Mouse (Mus musculus) right cerebral cortex, postnatal 10 days (tissue): Measurements from ENCODE around the gene Kctd14.
"Not testable (repeated sequence)": the region's sequence is repeated elsewhere in the genome, so short reads cannot be mapped to it uniquely, and the experiment has no call there.

Experiments used
- DNase-seq, 2 experiments: peaks; one replicate each; pipeline ENCODE4 v3.0.0; 2021; ENCODE audit warnings: low spot score in 2 of 2

Gene Kctd14

DNA sequence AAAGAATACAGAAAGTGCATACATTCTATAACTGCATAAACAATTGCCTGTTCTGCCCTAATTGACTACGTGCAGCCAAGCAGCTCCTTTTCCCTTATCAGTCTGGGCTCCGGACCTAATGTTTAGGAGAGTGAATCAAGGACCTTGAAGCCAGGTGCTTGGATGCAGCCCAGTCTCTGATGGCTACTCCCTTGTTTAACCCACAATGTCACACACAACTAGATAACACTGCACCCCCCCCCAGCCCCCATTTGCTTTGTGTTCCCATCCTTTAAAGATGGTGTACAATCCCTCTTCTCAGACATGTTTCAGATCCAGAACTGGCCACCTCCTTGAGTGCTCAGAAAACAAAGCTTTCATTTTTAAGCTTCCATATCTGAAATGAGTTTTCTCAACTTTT is at the start of gene Kctd14:
Gene Kctd14, plus strand, starts transcription at position 301 of the 400 bp plus-strand sequence.
- not testable (repeated sequence) for DNase-seq

DNA sequence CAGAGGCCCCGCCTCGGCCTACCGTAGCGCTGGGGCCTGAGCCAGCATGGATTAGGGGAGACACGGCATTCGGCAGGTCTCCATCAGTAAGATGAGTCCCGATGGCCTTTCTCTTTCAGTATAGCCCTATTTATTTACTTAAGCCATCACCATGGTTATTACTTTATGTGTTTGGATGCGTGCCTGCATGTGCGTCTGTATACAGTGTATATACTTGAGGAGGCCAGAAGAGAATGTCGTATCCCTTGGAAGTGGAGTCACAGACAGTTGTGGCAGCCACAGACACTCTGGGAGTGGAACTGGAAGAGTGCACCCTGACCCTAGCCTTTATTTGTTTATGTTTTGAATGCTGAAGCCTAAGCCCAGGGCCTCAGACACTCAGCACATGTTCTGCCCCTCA is 44.0 kb upstream of the Kctd14 start:
- no peak for DNase-seq

GRCm38 (mm10) chr7:97411106-97411505 is 40.0 kb upstream of the Kctd14 start:
- no peak for DNase-seq

DNA sequence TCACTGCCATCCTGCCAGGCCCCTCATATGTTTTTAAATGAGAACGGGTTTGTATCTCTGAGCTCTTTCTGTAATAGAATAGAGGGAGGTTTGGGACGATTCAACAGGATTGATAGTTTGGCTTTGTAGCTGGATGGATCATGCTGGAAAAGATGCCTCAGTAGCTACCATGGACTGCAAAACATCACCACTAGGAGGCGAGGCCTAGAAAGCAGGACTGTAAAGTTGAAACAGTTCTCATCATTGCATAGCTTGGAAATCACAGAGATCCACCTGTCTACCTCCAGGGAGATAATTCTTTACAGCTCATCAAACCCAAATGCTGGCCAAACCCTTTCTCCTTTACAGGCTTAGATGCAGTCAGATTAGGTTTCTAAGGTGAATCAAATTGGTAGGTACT is 39.5 kb upstream of the Kctd14 start:
- DNase-seq, result no peak

- DNase-seq, result no peak
Observed at GRCm38 (mm10) chr7:97413981-97414380, 37.1 kb upstream of the Kctd14 start.

DNA sequence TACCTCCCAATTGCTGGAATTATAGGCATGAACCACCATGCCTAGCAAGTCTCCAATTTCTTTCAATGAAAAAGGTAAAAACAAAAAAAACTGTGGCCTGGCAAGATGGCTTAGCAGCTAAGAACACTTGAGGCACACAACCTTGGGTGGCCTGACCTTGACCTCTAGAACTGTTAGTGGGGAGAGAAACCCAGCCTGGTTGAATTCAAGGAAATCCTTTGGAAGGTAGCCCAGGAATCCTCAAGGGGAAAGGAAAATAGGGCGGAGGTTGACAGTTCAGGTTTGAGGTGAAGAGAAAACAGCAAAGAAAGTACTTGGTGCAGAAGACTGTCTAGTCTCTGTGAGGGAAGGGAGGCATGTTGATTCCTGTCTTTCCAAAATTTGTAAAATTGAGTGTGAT is 36.7 kb upstream of the Kctd14 start:
- DNase-seq, result no peak

- no peak for DNase-seq
Observed at GRCm38 (mm10) chr7:97414915-97415687, 36.0 kb upstream of the Kctd14 start.

- no peak for DNase-seq
Observed at GRCm38 (mm10) chr7:97416473-97416872, 34.6 kb upstream of the Kctd14 start.

DNA sequence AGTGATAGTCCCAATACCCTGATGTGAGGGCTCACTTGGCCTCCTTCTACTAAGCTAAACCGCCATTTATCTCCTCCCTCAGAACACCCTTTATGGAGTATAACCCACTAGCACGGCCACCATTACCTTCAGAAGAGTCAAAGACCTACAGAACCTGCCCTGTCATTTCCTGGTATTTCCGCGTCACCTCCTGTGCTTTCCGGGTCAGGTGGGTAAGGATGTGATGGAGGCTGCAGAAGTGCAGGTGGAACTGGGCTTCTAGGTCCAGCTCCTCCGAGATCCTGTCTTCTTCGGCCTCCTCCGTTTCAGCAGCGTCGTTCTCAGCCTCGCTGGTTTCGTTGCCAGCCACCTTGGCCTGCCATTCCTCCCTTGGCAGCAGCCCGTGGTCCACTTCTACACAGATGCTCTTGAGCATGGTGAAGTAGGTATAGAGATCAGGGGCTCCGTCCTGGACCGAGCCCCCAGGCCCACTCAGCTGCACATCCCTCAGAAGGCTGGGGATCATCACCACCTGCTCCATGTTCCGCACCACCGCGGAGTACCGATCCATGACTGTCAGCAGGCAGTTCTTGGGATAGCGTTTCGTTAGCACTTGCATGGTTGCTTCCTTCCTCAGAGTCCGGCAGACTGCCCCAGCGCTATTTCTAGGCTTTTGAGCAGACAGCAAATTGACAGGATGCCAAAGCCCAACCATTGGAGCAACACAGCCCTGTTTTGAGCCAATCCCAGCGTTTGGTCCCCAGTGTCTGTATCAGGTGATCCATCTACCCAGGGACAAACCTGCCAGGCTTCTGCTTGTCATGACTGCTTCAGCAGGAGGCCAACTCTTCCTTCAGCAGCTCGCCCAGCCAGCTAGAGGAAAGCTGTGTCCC is 34.0 kb upstream of the Kctd14 start, which contains the start of gene Thrsp:
Gene Thrsp, minus strand, starts transcription at position 825 of the 872 bp plus-strand sequence.
- DNase-seq, result peak; percentile 86 to 91

DNA sequence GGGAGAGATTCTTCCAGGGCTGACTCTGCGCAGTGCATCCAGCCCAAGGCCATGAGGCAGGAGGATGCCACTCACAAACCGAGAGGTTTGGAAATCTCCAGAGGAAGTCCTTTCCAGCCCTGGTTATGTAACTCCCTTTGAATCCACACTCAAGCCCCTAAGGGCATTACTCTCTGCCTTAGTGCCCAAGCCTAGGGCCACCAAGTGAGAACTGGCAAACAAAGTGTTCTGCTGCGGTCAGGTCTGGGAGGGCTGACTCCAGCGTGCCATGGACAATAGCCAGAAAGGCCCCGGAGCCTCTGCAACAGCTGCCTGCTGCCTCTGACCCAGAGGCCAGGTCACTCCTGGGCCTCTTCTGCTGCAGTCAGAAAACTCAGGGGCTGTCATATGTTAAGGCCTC is 32.4 kb upstream of the Kctd14 start:
- no peak for DNase-seq

DNA sequence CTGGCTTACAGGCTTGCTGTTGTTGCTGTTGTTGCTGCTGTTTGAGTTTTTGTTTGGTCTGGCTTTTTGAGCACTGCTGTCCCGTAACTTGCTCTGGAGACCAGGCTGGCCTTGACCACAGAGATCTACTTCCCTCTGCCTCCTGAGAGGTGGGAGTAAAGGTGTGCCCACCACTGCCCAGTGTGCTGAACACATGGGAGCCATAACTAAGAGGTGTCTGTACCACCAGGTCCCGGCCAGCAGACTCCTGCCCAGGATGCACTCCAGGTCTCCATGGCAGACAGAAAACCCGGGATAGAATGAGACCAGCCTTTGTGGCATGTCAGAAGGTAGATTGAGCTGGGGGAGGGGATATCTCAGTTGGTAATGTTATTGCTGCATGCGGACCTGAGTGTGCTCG is 32.0 kb upstream of the Kctd14 start:
- no peak for DNase-seq

DNA sequence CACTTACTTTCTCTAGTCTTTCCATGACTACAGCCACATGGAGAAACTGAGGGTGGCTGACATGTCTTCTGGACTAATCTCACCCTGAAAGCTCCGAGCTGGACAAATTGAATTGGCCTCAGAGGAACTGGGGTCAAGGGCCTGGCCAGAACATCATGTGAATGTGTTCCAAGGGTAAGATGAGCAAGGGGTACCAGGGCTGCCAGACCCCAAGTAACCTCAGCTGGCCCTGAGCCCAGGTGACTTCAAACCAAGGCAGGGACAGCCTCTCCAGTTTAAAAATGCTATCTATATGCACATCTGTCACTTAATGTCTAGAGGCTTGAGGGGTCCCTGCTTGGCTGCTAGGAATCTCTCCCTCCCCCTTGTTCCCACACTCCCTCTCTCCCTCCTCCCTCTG is 30.7 kb upstream of the Kctd14 start:
- no peak for DNase-seq

DNA sequence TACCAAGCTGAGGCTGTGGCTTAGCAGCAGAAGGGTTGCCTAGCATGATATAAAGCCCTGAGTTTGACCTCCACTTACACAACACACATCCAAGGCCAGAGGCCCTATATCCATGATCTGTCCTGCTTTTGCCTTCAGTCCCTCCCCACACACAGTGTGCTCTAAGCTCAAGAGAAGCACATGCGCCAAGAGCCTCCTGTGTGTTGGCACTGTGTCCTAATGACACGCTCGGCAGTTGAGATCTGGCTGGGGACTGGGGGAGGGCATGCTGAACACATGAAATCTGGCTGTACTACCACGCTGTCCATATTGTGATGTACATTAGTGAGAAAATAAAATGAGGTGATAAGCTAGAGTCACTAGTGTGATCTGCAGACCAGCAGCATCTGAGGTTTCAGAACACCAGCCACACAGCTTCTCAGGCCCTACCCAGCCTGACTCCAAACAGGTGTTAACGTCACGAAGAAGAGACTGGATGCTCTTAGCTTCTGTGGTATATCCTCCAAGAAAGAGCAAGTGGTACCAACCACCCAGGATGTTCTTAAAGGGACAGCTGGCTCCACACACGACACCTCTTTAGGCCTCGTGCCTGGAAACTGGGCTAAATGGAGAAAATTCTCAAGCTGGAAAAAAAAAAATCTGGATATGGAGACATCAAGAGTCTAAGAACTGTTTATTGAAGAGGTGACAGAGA is 30.0 kb upstream of the Kctd14 start:
- DNase-seq, result no peak

GRCm38 (mm10) chr7:97423754-97424153 is 27.4 kb upstream of the Kctd14 start:
- no peak for DNase-seq

DNA sequence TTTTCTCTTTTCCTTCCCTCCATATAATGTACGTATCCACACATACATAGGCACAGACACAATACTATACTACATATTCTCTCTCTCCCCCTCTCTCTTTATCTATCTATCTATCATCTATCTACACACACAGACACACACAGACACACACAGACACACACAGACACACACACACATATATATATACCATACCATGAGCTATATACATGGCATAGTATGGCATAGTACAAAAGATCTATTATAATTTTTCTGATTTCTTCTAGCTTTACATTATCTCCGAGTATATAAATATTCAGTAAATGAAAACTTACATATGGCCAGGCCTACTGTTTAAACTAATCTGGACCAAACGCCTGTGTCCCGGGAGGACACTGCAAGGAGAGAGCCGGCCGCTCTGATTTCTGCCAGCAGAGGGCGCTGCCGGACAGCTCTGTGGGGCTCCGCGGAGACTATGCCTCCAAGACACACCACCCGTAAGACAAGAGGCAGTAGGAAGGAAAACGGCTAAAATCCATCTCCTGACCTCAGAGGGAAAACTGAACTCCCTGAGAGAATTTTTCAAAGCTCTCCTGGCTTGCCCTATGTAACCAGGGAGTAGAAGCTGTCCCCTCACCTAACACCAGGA is 26.4 kb upstream of the Kctd14 start:
- DNase-seq, result peak; percentile 90 to 93

DNA sequence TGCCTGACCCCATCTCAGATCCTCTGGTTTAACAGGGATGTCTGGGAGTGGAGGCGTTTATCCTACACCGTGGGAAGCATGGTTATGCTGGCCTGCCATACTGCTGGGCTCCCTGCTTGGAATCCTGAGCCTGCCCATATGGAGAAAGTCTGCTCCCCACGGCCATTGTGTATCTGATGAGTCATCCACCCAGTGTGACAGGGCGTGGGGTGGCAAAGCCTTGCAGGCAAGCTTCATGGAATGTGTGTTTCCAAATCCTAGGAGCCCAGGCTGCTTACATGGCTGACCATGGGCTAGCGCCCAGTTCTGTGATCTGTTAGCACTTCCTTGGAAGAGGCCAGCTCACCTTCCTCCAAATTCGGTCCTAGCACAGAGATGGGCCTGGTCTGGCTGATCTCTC is 24.6 kb upstream of the Kctd14 start:
- DNase-seq, result no peak

- no peak for DNase-seq
Observed at GRCm38 (mm10) chr7:97427296-97427695, 23.8 kb upstream of the Kctd14 start.

- DNase-seq, result peak in 1 of 2 experiments; percentile 55
Observed at GRCm38 (mm10) chr7:97427778-97428420, 23.2 kb upstream of the Kctd14 start.

GRCm38 (mm10) chr7:97429705-97430104 is 21.4 kb upstream of the Kctd14 start:
- peak; percentile 73 to 74 for DNase-seq

DNA sequence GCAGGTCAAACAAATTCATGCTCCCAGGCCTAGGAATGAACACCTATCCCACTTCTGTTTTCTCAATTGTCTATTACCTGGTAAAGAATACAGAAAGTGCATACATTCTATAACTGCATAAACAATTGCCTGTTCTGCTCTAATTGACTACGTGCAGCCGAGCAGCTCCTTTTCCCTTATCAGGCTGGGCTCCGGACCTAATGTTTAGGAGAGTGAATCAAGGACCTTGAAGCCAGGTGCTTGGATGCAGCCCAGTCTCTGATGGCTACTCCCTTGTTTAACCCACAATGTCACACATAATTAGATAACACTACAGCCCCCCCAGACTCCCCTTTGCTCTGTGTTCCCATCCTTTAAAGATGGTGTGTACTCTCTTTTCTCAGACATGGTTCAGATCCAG is 17.6 kb upstream of the Kctd14 start:
- DNase-seq, result not testable (repeated sequence)

- DNase-seq, result no peak
Observed at GRCm38 (mm10) chr7:97434517-97434916, 16.6 kb upstream of the Kctd14 start.
